Mouse (Mus musculus) forebrain, embryonic 10.5 days (tissue): ENCODE results near the gene Alg14. TPM values are rescaled to one million over a fixed set of nuclear protein-coding genes. Genes with fewer than 3 reads are reported as not detected.

ENCODE experiments used
- DNase-seq: peaks from one replicate; pipeline ENCODE4 v3.0.0-alpha.2; 2017; ENCODE audit warnings: low spot score; ENCODE audit errors: extremely low spot score
- H3K27ac ChIP-seq: fragments of 300-500 bp; sonication (generic); 2 replicates; pipeline ENCODE4 v1.5.1; 2016; ENCODE audit warnings: mild to moderate bottlenecking
- H3K27me3 ChIP-seq: fragments of 300-500 bp; sonication (generic); 2 replicates; pipeline ENCODE4 v1.6.1; 2016; ENCODE audit warnings: mild to moderate bottlenecking; ENCODE audit not compliant: poor library complexity, severe bottlenecking
- H3K36me3 ChIP-seq: fragments of 300-500 bp; sonication (generic); replicated peaks from 2 replicates; pipeline ENCODE4 v1.6.1; 2016; ENCODE audit warnings: mild to moderate bottlenecking, moderate library complexity
- H3K4me1 ChIP-seq: fragments of 300-500 bp; sonication (generic); 2 replicates; pipeline ENCODE4 v1.6.1; 2016
- H3K4me3 ChIP-seq: fragments of 300-500 bp; sonication (generic); 2 replicates; pipeline ENCODE4 v1.5.1; 2016; ENCODE audit warnings: mild to moderate bottlenecking, moderate library complexity
- H3K9me3 ChIP-seq: fragments of 300-500 bp; sonication (generic); 2 replicates; pipeline ENCODE4 v1.6.1; 2016; ENCODE audit warnings: mild to moderate bottlenecking, moderate library complexity
- WGBS: fragments of 180-500 bp; shearing (Covaris S2); methylation state at CpG from one replicate; pipeline ENCODE4 v1.1.7; 2016; 5-methylcytosine and 5-hydroxymethylcytosine counted together
- polyA plus RNA-seq: library from polyadenylated mRNA; unstranded; fragments of >200 nt; fragmentation: Nextera tagmentation; extraction: Ambion mirVana; gene quantifications from 2 replicates; pipeline ENCODE4 v1.2.1, GENCODE M21; 2016

The Alg14 gene
- polyA plus RNA-seq, 1 experiment from 2014 or later: 30.9 TPM

DNA sequence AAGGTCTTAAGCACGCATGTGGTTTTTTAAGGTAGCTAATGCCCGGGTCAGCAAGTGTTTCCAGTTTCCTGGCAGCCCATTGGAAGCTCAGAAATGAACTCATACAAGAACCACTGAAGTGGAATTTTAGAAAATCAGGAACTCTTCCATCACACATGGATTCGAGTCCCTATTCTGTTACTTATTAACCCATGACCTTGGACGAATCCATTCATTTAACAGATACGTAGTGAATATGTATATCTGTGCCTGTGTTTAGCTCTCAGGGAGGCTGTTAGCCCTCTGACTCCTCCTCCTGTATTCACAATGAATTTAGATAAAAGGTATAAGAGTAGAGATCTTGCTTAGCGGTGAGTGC lies 54.0 kb downstream of the Alg14 start:
- Histone ChIP-seq H3K4me1 (peaks cover 65% of the 10 kb centered on the region), H3K27ac (peak overlapping the region; percentile 77; the same call in 1 of the 2 replicates), H3K27me3 (peaks cover 7% of the 10 kb centered on the region; the same call in 1 of the 2 replicates), H3K4me3 (no peak overlapping the region), H3K9me3 (no peaks in the 10 kb centered on the region), H3K36me3 (peaks cover 2% of the 10 kb centered on the region; the same call in 1 of the 2 replicates)
- WGBS: 74% methylated on average over 6 of the region's 6 CpGs
- DNase-seq: no peak

DNA sequence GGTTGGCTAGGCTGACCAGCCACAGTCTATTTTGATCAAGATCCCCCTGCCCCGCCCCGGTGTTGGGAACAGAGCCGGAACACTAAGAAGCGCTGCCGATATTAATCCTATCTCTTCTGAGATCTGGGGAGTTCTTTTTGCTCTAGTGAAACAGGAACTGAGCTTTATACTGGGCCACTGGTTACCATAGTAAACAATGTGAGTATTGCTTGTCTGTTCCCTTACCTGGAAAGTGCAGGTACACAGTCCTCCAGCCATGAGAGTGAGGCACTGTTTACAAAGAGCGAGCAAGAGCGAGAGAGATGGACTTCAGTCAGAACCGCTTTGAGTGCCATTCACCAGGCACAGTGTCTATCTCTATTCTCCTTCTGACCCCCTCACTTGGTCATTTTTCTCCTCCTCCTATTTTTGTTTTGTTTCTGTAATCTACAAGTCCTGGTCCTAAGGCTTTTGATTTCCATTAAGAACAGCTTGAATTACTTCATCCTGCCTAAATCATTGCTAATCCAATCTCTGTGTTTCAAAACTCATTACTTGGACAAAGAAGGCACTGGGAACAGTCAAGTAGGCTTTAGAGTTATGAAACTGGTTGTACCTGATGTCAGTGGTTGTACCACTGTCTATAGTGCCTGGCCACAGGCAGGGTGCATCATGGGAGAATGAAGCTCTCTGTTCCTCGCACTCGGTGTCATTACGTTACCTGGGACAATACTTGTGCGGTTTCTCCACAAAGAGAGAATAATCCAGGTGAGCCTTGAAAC lies 55.1 kb downstream of the Alg14 start:
- Histone ChIP-seq H3K4me3 (no peak overlapping the region), H3K4me1 (peaks cover 68% of the 10 kb centered on the region), H3K27me3 (peaks cover 7% of the 10 kb centered on the region; the same call in 1 of the 2 replicates), H3K9me3 (no peaks in the 10 kb centered on the region), H3K36me3 (peaks cover 2% of the 10 kb centered on the region; the same call in 1 of the 2 replicates), H3K27ac (no peak overlapping the region)
- WGBS: 95% methylated on average over 12 of the region's 12 CpGs
- DNase-seq: no peak

DNA sequence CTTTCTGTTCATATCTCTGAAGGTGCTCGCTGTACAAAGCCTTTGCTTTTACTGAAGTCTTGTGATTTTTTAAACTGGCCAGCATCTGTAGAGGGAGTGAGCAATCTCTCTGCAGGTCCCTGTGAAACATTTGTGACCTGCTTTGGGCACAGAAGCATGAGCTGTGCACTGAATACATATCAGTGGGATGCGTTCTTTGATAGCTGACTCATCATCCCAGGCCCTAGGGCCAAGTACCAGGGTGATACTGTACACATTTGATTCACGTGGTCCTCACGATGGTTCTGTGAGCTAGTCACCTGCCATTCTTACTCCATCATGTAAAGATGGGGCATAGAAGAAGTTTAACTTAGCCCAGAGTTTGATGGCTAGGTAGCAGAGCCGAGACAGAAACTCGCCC lies 57.2 kb downstream of the Alg14 start:
- Histone ChIP-seq H3K9me3 (no peaks in the 10 kb centered on the region), H3K27ac (no peak overlapping the region), H3K36me3 (no peaks in the 10 kb centered on the region), H3K27me3 (peaks cover 7% of the 10 kb centered on the region; the same call in 1 of the 2 replicates), H3K4me3 (no peak overlapping the region), H3K4me1 (peaks cover 63% of the 10 kb centered on the region)
- no peak for DNase-seq
- 86% methylated on average over 6 of the region's 6 CpGs for WGBS

DNA sequence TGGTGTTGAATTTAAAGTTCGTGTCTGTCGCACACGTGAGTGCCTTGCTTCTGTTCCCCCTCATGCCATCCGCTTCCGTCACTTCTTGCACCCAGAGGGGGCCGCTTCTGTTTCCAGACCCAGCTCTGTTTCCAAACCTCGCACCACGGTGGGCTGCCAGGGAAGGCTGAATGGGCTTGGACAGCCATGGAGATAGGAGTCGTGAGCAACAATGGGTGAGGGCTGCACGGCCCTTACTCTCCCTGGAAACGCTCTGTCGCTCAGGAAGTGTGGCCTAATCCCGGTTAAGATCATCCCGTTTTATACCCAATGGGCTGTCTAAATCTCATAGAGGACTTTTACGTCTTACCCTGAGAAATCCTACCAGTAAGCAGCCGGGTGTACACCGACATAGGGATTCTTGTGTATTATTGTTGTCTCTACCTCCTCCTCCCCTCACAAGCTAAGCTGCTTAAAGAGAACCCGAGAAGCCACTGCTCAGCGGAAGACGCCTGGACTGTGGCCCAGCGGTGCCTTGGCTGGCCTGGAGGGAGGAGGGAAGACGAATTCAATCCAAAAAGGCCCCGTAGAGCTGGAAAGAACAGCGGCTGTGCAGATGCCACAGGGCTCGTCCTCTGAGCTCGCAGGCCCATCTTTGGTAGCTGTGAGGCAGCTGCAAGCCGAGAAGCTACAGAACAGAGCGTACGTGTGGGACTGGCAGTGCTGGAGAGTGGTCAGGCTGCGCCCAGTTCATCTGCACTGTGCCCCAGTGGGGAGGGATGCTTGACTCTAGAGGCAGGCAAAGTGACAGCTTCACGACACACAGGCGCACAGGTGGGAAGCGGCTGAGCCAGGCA lies 58.0 kb downstream of the Alg14 start:
- 38% methylated on average over 33 of the region's 33 CpGs for WGBS
- H3K4me1 ChIP-seq: peaks cover 55% of the 10 kb centered on the region
- peak overlapping the region; percentile 76 for H3K27ac ChIP-seq
- no peak for DNase-seq
- H3K36me3 ChIP-seq: no peaks in the 10 kb centered on the region
- peaks cover 7% of the 10 kb centered on the region; the same call in 1 of the 2 replicates for H3K27me3 ChIP-seq
- no peaks in the 10 kb centered on the region for H3K9me3 ChIP-seq
- peak overlapping the region; percentile 16; the same call in 1 of the 2 replicates for H3K4me3 ChIP-seq

DNA sequence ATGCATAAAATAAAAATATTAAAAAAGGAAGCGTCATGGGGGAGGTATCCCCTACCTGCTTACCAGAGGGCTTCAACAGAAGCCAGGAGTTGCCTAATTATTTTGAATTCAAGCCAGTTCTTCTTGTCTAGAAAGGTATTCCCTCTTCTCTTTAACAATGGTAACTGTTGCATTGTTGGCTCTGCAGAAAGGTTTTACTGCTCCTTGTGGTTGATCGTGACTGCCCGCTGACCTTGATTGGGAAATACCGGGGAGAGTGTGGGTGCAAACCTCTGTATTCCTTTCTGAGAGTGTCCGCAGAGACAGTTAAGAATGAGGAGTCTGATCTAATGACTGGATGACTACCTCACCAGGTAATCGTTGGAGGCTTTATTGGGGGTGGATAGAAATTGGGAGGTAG lies 59.7 kb downstream of the Alg14 start:
- no peak overlapping the region for H3K4me3 ChIP-seq
- DNase-seq: no peak
- 91% methylated on average over 6 of the region's 6 CpGs for WGBS
- no peaks in the 10 kb centered on the region for H3K36me3 ChIP-seq
- H3K9me3 ChIP-seq: no peaks in the 10 kb centered on the region
- H3K27ac ChIP-seq: no peak overlapping the region
- peaks cover 40% of the 10 kb centered on the region for H3K4me1 ChIP-seq
- H3K27me3 ChIP-seq: peaks cover 7% of the 10 kb centered on the region; the same call in 1 of the 2 replicates

DNA sequence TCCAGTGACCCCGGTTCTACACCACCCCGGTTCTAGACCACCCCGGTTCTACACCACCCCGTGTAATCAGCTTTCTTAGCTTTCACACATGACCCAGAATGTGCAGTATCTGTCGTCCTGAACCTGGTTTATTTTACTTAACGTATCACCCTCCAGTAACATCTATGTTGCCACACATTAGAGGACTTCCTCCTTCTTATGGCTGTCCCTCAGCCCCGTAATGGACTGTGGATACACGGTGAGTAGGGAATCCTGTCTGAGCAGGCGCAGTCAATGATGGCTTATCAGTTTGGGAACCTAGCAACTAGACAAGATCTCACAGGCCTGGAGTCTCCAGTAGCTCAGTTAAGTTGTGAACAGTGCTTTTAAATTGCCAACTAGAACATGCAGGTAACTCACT lies 62.7 kb downstream of the Alg14 start:
- 93% methylated on average over 9 of the region's 9 CpGs for WGBS
- Histone ChIP-seq H3K4me3 (no peak overlapping the region), H3K9me3 (no peaks in the 10 kb centered on the region), H3K27me3 (0 out of 2 replicates have a peak, but pooled peaks cover 3% of the 10 kb centered on the region), H3K36me3 (no peaks in the 10 kb centered on the region), H3K4me1 (peaks cover 27% of the 10 kb centered on the region), H3K27ac (no peak overlapping the region)
- DNase-seq: no peak

DNA sequence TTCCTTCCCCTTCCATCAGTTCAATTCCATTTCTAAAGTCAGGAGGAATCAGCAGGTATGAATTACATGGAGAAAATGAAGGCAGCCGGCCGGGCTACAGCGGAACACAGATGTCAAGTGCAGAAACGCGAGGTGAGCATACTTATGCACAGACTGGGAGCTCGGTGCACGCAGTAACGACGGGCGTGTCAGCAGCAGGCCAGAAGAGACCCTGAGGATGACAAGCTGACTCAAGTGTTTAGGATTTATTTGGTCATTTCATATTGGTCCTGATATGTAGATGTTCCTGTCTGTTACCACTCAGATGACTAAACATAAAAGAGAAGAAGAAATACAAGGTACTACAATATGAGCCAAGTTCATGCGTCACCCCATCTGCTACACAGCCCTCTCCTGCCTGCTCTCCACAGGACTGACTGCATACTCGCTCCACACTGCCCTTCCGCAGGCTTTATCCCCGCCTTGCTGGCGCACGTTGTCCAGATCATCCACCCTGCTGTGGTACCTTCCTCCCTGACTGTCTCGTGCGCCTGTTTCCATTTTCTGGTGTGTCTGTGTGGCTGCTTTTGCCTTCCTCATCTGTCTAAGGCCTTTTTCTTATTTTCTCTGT lies 63.4 kb downstream of the Alg14 start:
- no peak for DNase-seq
- WGBS: 89% methylated on average over 18 of the region's 18 CpGs
- H3K4me1 ChIP-seq: peaks cover 26% of the 10 kb centered on the region
- no peak overlapping the region for H3K4me3 ChIP-seq
- 0 out of 2 replicates have a peak, but pooled peaks cover under 1% of the 10 kb centered on the region for H3K27me3 ChIP-seq
- H3K27ac ChIP-seq: no peak overlapping the region
- H3K9me3 ChIP-seq: no peaks in the 10 kb centered on the region
- no peaks in the 10 kb centered on the region for H3K36me3 ChIP-seq

DNA sequence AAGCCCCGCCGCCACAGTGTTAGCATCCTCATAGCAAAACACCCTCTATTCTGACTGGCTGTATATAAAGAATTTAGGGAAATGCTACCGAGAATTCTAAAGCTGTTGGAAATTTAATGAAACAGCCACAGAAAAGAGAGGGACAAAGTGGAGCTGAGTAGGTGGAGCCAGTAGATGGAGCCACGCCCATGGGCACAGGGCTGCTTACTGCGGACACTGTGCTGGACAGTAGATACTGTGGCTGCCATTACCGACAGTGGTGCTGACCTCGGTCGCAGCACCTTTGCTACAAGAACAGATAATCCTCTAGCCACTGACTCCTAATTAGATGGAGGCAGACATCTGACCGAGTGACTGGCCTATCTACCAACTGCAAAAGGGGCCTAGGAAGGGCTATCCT lies 64.0 kb downstream of the Alg14 start:
- Histone ChIP-seq H3K36me3 (no peaks in the 10 kb centered on the region), H3K9me3 (no peaks in the 10 kb centered on the region), H3K27ac (no peak overlapping the region), H3K27me3 (no peaks in the 10 kb centered on the region), H3K4me3 (no peak overlapping the region), H3K4me1 (peaks cover 22% of the 10 kb centered on the region)
- no peak for DNase-seq
- 87% methylated on average over 9 of the region's 9 CpGs for WGBS

DNA sequence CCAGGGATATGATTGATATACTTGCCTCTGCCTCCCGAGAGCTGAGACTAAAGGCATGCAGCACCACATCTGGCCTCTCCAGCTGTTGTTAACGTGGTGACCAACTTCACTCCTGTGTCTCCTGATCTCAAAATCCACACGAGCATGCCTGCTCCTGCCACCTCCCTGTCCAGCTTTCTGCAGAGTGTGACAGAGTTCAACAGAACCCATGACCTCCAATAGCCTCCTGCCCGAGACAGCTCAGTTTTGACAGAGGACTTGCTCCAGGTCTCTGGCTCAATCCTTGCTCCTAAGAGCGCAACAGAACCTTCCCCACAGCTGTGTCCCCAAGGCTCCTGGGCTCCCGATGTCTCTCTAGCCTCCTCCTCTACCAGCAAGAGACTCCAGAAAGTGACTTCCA lies 64.5 kb downstream of the Alg14 start:
- DNase-seq: no peak
- no peaks in the 10 kb centered on the region for H3K27me3 ChIP-seq
- WGBS: 90% methylated on average over 6 of the region's 6 CpGs

DNA sequence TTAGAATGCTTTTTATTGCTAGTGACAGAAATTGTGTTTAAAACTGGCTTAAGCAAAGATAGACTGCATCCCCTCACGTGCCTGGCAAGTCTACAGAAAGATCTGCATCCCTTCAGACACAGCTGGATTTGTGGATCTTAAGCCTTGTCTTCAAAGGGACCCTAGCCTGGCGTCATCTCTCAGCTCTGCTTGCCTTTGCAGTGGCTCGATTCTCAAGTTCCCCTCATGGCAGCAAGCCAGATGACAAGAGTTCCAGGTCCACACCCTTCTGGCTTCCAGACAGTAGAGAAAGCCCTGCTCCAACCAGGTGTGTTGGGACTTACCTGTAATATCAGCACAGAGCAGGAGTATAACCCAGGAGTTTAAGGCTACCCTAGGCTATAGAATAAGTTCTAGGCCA lies 65.5 kb downstream of the Alg14 start:
- no peak for DNase-seq
- Histone ChIP-seq H3K27ac (no peak overlapping the region), H3K27me3 (no peaks in the 10 kb centered on the region), H3K36me3 (no peaks in the 10 kb centered on the region), H3K4me3 (no peak overlapping the region), H3K9me3 (no peaks in the 10 kb centered on the region), H3K4me1 (peaks cover 16% of the 10 kb centered on the region; the same call in 1 of the 2 replicates)
- WGBS: 87% methylated on average over 3 of the region's 3 CpGs

More for the DNA sequence above, 64.5 kb downstream of the Alg14 start:
- Histone ChIP-seq H3K9me3 (no peaks in the 10 kb centered on the region), H3K4me1 (peaks cover 22% of the 10 kb centered on the region), H3K36me3 (no peaks in the 10 kb centered on the region), H3K4me3 (no peak overlapping the region), H3K27ac (no peak overlapping the region)

DNA sequence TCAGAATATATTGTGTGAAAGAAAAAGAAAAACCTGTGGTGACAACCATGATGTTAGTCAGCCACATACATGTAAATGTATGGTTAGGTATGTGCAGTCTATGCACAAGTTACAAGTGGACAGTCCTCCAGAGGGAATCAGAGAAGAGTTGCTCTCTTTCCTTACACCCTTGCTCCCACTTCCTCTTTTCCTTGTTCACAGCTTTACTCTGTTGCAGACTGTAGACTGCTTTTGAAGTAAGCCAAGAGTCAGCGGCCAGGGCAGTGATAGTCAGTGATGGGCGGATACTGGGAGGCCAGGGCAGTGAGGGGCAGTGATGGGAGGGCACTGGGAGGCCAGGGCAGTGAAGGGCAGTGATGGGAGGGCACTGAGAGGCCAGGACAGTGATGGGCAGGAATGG lies 66.7 kb downstream of the Alg14 start:
- 75% methylated on average over 2 of the region's 2 CpGs for WGBS
- H3K27ac ChIP-seq: no peak overlapping the region
- no peak overlapping the region for H3K4me3 ChIP-seq
- peaks cover 16% of the 10 kb centered on the region; the same call in 1 of the 2 replicates for H3K4me1 ChIP-seq
- no peaks in the 10 kb centered on the region for H3K27me3 ChIP-seq
- DNase-seq: no peak
- no peaks in the 10 kb centered on the region for H3K9me3 ChIP-seq
- no peaks in the 10 kb centered on the region for H3K36me3 ChIP-seq

DNA sequence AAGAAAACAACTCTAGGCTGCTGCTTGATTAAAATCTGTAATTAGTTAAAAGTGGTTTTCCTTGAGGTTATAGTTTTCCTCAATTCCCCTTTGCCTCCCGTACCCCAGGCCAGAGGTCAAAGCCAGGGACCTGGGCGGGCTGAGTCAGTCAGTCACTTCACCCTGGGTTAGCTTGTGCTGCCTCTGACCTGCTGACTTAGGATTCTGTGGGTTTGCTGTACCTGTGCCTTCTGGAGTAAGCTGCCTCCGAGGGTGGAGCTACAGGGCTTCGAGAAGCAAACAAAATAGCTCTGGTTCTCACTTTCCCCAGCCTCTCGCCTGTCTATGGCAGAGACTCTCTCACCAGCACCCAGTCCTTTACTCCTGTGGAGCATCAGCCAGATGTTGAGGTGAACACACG lies 67.3 kb downstream of the Alg14 start:
- DNase-seq: no peak
- Histone ChIP-seq H3K27me3 (no peaks in the 10 kb centered on the region), H3K4me3 (no peak overlapping the region), H3K4me1 (peaks cover 16% of the 10 kb centered on the region), H3K9me3 (no peaks in the 10 kb centered on the region), H3K27ac (no peak overlapping the region), H3K36me3 (no peaks in the 10 kb centered on the region)
- 88% methylated on average over 6 of the region's 6 CpGs for whole genome bisulfite sequencing
